Mouse (Mus musculus): ENCODE data around the gene Dmtf1. TPM values are rescaled to one million over a fixed set of nuclear protein-coding genes. Genes with fewer than 3 reads are reported as not detected.
"Not testable (repeated sequence)": the region's sequence is repeated elsewhere in the genome, so short reads cannot be mapped to it uniquely, and the experiment has no call there.

Dmtf1 gene
- total RNA-seq (2021): 10 to 100 TPM; 49.0 to 50.2 TPM
- long read RNA-seq, transcript Dmtf1-202 (17 exons, 3,498 nt): minor isoform, 15 of 74 reads
- long read RNA-seq, transcript Dmtf1-201 (18 exons, 3,806 nt): major isoform, 24 of 74 reads
- long read RNA-seq, partial matches to known transcripts: 1 of 74 reads
- long read RNA-seq, other reads (novel, unspliced or antisense): 34 of 74 reads

DNA sequence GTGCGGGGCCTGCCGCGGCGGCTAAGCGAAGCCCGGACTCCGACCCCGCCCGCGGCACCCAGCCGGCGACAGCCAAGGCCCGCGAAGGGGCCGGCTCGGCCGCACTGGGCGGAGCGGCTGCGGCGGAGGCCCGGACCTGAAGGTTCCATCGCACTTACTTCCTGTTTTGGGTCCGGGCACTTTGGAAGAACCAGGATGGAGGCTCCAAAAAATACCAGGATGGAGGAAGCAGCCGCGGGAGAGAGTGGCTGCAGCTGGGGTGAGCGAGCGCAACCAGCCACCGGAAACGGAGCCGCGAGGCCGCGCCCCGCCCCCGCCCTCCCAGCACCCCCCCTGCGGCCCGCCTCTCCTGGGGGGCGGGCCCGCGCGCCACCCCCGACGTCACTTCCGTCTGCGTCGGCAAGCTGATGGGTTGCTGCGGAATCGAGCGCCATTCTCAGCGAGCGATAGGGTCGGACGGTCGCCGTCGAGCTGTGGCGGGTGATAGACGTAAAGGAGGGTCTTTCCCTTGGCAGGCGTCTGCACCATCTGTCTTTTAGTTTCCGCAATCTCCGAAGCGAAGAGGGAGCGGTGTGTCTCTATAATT, at the start of gene Dmtf1:
Gene Dmtf1 (minus strand): TSS at position 321 of the 586 bp plus-strand sequence.
- peak; percentile 89 to 94 for DNase-seq (ENCODE audit: low spot score in 2 of 2)

DNA sequence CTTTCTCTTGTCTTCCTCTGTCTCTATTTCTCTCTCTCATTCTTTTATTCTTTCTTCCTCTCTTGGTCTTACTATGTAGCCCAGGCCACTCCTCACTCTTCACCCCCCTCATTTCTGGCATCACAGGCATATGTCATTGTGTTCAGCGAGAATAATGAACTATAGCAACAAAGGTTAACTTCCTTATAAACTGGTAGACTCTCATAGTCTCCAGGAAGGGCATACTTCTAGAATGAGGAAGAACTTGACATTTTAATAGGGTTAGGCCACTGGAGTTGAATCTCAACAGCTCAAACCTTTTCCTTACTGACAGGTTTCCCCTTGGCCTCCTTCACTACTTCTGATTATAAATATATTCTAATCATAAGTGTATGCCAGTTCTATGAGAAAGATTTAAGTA, 24.9 kb upstream of the Dmtf1 start:
- no peak for DNase-seq (ENCODE audit: low spot score in 2 of 2)

DNA sequence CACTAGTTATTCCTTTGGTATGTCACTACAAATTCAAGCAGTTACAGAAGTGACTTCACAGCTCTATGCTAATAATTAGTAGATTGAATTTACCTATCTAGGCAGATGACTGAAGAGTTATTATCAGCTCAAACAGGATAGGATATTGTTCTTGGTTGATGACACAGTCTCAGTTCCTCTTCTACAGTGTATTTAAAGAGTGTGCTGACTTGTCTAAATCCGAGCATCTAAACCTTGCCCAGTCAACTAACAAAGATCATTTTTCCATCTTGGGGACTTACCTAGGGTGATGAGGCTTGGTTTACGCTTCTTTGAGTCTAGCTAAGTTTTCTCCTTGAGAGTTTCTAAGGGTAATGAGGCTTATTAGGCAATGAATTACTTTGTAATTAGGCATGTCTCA, 11.7 kb upstream of the Dmtf1 start:
- DNase-seq (ENCODE audit: low spot score in 2 of 2): no peak

DNA sequence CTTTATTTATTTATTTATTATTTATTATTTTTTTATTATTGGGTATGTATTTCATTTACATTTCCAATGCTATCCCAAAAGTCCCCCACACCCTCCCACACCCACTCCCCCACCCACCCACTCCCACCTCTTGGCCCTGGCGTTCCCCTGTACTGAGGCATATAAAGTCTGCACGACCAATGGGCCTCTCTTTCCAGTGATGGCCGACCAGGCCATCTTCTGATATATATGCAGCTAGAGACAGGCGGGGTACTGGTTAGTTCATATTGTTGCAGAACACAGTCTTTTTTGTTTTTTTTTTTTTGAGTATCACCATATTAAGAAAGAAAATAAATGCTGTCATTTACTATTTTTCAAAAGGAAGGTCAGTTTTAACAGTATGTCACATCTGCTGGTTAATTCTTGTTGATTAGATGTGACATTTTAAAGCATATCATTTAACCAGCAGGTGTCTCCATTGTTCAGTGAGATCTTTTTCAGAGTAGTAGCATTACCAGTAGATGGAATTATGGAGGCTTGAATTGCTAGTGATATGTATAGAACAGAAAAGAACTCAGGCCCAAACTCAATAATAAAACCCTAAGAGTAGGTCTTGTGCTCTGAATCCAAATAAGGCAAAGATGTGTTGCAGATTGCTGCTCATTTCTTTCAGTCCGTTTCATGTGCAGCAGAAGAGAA, 7.9 kb upstream of the Dmtf1 start:
- DNase-seq (ENCODE audit: low spot score in 2 of 2): peak in 1 of 2 experiments; percentile 38

DNA sequence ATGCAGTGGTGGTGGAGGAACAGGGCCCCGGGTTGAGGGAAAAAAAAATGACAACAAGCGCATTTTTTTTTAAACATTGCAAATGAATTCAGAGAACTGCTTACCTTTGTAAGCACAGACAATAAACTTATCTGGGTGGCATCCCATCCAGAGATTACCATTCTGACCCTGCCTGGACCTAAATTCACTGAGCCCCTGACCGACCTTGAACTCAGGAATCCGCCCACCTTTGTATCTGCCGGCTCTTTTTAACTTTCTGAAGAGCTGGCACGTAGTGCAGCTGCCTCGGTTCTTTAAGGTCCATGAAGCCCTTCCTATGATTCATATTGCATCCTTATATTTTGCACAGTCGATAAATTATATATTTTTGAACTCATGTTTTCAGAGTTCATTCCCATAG, 4.8 kb upstream of the Dmtf1 start:
- no peak for DNase-seq (ENCODE audit: low spot score in 2 of 2)

DNA sequence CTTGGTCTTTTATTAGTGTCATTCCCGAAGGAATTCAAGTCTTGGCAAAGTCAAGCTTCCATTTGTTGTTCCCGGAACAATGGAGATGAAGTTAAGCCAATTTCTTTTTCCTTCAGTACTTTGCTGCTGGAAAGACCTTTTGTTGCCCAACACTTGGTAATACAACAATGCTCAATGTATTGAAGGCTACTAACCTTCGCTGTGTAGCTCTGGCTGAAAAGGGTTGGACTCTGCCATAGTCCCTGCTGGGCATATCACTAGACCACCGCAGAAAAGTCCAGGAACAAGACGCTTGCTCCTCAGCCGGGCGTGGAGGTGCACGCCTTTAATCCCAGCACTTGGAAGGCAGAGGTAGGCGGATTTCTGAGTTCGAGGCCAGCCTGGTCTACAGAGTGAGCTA, 3.6 kb upstream of the Dmtf1 start:
- DNase-seq (ENCODE audit: low spot score in 2 of 2): not testable (repeated sequence)

DNA sequence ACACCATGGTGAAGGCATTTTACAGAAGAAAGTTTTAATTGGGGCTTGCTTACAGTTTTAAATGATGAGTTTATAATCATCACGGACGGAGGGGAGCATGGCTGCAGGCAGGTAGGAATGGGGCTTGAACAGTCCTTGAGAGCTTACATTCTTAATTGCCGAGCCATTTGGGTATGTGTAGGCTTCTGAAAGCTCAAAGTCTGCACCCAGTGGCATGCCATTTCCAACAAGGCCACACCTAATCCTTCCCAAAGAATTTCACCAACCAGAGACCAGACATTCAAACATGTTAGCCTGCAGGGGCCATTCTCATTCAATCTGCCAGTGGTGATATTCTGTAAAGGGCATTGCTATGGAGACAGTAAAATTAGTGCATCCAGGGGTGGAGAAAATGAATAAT, 1.8 kb upstream of the Dmtf1 start:
- DNase-seq (ENCODE audit: low spot score in 2 of 2): no peak

DNA sequence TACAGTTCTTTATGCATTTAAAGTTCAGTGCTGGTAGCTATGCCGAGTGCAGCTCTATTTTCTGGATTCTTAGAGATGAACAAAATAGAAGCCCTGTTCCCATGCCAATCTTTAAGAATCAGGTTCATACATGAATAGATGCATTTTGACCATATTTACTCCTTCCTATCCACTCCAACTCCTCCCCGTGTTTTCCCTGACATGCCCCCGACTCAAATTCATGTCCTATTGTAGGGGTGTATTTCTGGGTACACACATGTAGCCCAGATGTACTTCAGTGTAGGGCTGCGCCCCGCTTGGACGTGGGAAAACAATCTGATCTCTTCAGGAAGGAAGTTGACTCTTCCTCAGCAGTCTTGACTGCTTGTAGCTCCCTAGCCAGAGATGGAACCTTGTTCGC, 512 bp upstream of the Dmtf1 start:
- DNase-seq (ENCODE audit: low spot score in 2 of 2): no peak

DNA sequence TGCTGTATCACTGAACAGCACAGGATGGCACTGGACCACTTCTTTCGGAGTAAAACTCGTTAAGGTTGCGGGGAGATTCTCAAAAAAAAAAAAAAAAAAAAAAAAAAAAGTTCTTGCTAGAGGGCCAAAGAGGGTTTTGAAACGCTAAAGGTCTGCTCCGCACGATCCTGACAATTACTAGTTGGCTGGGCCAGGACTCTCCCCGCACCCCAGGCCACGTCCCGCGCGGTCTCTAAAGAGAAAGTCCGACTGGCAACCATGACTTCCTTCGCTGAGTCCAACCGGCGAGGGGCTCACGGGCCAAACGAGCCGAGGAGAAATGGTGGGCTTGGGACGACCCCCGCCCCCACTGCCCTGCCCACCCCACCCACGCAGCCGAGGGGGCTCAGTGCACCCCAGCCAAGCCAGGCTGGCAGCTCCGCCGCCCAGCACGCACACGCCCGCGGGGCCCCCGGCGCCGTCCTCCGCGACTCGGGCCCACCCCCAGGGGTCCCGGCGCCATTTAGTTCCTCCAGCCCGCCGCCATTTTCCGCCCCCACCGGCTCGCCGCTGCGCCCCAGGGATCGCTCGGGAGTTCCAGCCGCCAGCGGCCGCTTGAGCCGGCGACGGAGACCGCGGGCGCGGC, 633 bp downstream of the Dmtf1 start:
- peak in 1 of 2 experiments; percentile 29 for DNase-seq (ENCODE audit: low spot score in 2 of 2)

DNA sequence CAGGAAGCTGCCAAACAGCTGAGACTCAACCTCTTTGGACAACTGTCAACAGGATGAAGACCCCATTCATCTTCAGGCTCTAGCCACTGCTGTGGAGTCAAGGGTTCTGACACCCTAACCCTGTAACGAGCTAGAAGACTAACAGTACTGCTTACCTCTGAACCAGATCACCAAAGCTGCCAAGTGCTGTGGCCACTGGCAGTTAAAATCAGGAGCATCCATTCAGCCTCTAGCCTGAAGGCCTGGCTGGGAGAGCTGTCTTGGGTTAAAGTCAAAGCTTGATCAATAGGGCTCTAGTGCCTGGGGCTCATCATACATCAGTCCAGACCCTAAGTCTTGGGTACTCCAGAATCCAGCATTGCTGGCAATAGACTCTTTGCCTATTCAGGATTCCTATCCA, 4.2 kb downstream of the Dmtf1 start:
- DNase-seq (ENCODE audit: low spot score in 2 of 2): no peak

DNA sequence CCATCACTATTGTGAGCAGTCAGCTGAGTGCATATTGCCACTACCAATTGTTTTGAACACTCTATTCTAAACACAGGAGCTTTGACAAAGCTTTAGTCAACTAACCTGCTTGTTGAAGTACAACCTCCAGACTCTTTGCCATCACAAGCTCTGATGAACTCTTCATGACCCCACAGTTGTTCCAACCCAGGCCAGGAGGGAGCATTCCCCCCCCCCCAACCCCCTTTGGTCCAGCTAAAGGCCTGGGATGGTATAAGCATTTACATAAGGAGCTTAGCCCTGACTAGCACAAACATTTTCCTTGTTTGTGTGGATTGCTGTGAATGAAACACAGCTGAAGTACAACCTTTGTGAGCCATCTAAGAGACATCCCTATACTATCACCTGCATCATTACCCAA, 4.8 kb downstream of the Dmtf1 start:
- DNase-seq (ENCODE audit: low spot score in 2 of 2): no peak

DNA sequence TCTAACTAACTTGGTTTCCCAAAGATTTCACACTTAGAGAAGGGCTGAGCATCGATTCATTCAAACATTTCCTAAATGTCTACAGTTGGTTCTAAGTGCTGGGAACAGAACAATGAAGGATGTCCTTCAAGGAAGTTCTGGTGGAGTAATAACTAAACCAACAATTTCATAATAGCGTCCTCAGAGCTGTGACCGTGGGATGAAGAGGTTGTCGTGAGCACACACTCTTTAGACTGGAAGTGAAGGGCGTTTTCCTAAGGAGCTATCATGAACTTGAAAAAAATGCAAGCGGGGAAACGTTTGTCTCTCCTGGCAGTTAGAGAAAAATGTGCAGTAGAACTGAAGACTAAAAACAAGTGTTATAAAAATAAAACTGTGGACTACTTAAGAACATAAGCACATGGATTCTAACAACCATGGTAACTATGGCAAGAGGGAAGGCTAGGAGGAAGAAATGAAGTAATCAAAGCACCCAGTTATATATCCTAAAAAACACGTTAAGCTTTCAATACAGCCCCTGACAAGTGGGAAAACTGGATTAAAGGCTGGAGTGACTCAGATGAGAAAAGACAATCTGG, 12.2 kb downstream of the Dmtf1 start:
- DNase-seq (ENCODE audit: low spot score in 2 of 2): no peak

DNA sequence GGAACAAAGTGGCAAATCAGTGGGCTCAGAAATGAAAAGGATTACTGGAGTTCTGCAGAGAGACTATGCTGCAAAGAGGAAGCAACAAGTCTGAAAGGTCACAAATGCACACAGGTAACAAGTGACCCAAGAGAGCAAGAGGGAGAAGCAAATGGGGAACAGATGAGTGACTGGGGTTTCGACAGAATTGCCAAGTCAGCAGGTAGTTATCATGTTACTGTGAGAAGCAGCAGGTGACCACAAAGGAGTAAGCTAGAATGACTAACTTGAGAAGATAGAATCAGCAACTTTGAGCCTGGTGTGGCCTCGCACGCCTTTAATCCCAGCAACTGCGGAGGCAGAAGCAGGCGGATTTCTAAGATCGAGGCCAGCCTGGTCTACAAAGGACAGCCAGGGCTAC, 19.2 kb downstream of the Dmtf1 start:
- no peak for DNase-seq (ENCODE audit: low spot score in 2 of 2)

DNA sequence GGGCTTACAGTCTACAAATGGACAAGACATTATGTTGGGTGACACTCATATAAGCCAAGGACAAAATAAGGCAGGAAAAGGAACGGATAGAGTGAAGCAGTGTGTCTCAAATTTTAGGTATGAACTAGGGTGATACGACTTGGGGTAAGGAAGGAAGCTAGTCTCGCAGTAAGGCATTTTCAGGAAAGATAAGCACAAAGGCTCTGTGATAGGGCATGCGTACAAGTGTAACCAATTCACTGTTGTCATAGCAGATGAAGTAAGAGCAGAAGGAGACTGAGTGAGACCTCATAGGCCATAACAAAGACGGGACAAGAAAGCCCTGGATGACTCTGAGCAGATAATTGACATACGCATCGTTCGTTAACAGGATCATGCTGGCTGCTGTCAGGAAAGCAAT, 20.9 kb downstream of the Dmtf1 start:
- no peak for DNase-seq (ENCODE audit: low spot score in 2 of 2)

DNA sequence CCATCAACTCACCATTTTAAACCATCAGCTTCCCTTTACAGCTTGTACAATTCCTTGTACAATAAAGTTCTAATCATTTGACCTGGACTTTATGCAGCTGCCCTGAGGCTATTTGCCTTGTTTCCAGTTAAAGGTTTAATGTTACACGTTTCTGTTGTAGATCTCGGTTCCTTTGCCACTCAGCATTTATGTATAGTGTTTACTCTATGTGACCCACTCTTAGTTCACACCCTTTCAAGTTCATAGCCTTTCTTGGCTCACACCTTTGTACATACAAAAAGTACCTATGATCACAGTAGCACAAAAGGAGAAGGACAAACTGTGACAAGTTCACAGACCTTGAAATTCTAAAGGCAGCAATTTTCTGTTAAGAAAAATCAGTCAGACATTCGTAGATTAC, 26.0 kb downstream of the Dmtf1 start:
- no peak for DNase-seq (ENCODE audit: low spot score in 2 of 2)

DNA sequence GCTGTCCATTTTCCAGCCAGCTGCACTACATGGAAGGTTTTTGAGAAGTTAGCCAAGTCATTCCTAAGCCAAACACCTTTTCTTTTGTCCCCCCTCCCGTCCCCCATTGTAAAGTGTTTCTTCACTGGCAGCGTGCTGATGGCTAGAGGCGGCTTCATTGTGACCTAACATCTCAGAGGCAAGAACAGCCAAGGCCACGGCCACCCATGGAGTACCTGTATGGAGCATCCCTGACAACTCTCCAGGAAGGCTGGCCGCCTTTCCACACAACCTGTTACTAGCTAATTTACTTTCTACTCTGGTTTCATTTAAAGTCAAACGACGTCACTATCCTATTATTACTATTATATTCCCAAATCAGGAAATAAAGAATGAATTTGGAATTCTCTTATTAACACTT, 29.8 kb downstream of the Dmtf1 start:
- DNase-seq (ENCODE audit: low spot score in 2 of 2): no peak

DNA sequence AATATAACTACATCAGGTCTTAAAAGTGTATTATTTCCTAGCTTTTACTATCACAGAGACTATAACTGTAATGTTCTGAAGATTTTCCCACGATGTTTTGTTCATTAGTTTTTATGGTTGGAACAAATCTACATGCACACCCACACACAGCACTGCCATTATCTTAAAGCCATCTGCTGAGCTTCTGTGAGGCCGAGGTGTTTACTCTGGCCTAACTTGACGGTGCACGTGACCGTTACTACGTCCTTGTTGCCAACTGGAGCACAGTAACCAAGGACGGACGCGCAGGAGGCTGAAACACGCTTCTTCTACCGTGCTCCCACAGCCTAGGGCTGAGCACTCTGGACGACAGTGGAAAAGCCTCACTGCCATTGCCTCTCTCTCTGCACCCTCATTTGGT, 33.0 kb downstream of the Dmtf1 start:
- DNase-seq (ENCODE audit: low spot score in 2 of 2): peak; percentile 58 to 81

DNA sequence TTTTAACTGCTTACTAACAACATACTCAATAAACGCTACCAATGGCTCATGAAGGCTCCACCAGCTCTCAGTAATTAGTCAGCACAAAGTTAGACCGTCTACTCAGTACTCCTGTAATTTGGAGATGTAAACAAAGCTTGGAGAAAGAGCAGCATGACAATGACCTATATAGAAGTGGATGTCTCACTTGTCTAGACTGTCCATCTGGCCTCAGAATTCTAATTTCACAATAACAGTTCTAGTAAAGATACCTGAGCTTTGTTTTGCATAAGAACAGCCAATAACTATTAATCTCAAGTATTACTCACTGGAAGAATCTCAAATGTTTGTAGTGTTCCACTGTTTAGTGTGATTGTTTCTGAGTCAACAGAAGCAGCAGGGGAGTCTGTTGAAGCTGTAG, 37.4 kb downstream of the Dmtf1 start:
- no peak for DNase-seq (ENCODE audit: low spot score in 2 of 2)

DNA sequence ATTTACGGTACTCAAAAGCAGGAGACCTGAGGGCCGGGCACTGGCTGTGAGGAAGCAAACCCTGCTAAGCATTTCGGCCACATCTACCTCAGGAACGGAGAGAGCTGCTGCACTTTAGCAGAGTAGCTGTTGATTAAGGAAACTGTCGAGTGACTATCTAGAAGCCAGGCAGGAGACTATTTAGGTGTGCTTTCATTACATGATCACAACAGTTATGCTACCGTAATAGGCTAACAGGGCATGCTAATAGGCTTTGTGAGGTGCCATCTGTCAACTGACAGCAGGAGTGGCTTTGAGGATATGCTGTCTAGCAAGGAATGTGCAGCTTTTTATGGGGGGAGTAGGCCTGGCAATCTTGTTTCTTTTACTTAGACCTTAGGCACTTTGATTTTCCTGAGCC, 47.4 kb downstream of the Dmtf1 start:
- DNase-seq (ENCODE audit: low spot score in 2 of 2): peak in 1 of 2 experiments; percentile 18

DNA sequence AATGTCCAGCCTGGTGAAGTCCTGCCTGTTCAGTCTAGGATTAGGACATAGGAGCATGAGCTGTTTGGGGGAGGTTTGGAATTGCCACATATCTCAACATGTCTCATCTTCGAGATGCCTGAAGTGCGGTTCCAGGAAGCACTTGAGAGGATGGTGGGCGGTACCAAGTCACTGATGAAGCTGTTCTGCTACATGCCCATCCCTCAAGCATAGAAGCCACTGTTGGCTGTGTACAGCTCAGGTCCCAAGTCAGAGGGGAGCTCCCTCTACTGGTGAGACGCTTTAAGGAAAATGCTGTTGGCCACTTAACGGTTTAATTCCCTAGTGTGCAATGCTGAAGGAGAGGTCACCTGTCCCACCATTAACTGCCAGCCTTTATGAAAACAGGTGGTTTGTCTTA, 49.8 kb downstream of the Dmtf1 start:
- peak in 1 of 2 experiments; percentile 68 for DNase-seq (ENCODE audit: low spot score in 2 of 2)

DNA sequence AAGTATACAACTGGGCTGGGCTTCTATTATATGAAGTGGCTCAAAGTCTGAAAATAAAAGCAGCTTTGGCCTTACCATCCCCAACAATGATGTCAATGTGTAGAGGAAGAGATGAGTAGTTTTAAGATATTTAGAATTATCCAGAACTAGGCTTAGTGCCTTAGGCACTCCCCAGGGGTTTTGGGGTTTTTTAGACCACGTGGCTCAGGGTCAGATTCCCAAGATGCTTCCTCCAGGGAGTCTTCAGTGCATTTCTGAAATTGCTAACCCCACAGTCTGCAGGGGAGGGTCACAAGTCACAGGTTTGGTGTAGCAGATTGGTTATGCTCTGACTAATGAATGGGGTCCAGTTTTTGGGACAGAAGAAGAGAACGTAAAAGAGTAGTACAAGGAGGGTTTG, 50.3 kb downstream of the Dmtf1 start:
- no peak for DNase-seq (ENCODE audit: low spot score in 2 of 2)

DNA sequence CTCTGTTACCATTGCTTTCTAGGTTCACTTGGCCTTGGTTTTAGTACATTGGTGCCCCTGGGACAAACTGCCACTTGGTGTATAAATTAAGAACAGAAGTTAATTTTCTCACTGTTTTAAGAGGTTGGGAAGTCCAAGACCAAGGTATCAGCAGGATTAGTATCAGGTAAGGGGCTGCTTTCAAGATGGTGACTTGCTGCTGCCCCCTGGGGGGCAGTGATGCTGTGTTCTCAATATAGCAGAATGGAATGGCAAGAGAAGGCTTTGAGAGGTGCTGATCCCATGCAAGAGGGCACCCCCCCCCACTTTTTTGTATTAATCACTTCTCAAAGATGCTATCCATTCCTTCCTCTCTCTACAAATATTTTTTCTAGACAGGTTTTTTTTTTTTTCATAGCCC, 52.0 kb downstream of the Dmtf1 start:
- DNase-seq (ENCODE audit: low spot score in 2 of 2): no peak

All from layer of hippocampus, adult 18-20 months (tissue).